Mouse (Mus musculus): ENCODE measurements around the gene Stox2.

DNA sequence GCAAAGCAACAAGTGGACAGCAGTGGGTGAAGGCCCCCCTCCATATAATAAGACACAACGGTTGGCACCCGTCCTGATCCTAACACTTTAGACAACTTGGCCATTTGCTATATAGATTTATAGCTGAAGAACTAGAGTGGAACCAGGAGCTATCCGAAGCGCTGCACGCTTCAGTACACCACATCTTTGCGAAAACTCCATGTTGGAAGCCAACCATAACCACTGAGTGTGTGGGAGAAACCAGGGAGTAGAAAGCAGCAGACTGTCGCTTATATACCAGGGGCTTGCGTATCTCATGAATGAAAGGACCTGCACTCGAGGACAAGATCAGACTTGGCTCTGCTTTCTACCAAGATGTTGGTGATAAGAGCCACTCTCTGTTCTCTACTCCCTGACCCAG is 234.0 kb downstream of the Stox2 start:
- TF ChIP-seq EP300 (IDR thresholded peaks at IDR 0.05) (no peak), CTCF (IDR thresholded peaks at IDR 0.05) (no peak)

Data from lung, postnatal 0 days (tissue).